Mouse (Mus musculus): ENCODE measurements at regions not wholly inside any gene's neighbourhood (a gene's known extent, or its start where the extent isn't known, plus 50 kb on each side); places are given as distances from the start of the nearest gene placed in this dataset.

- no peaks in the 10 kb centered on the region for H3K9me3 ChIP-seq
- no peak for ATAC-seq (ENCODE audit: low FRiP score)
- WGBS = 82% methylated on average over 3 of the region's 3 CpGs
- no peaks in the 10 kb centered on the region for H3K36me3 ChIP-seq
- peaks cover 10% of the 10 kb centered on the region for H3K4me1 ChIP-seq (replicated peaks)
- H3K27ac ChIP-seq = peak overlapping the region; percentile 6
- H3K4me3 ChIP-seq = no peak overlapping the region
- no peak overlapping the region for H3K9ac ChIP-seq
- no peaks in the 10 kb centered on the region for H3K27me3 ChIP-seq
- no peak overlapping the region for H3K4me2 ChIP-seq
These were observed 504.5 kb downstream of the Pdha2 start for GRCm38 (mm10) chr3:140707591-140708131.

- Histone ChIP-seq H3K27me3 (no peaks in the 10 kb centered on the region), H3K4me3 (no peak overlapping the region), H3K36me3 (no peaks in the 10 kb centered on the region), H3K4me1 (replicated peaks) (peaks cover 10% of the 10 kb centered on the region), H3K9ac (no peak overlapping the region), H3K9me3 (no peaks in the 10 kb centered on the region), H3K4me2 (no peak overlapping the region), H3K27ac (peak overlapping the region; percentile 61)
- no peak for ATAC-seq (ENCODE audit: low FRiP score)
- 55% methylated on average over 4 of the region's 4 CpGs for WGBS
These were observed 505.4 kb downstream of the Pdha2 start for GRCm38 (mm10) chr3:140706725-140707124.

GRCm38 (mm10) chr3:140705536-140705935 lies 506.6 kb downstream of the Pdha2 start:
- Histone ChIP-seq H3K9me3 (no peaks in the 10 kb centered on the region), H3K4me3 (no peak overlapping the region), H3K4me1 (replicated peaks) (peaks cover 10% of the 10 kb centered on the region), H3K27me3 (no peaks in the 10 kb centered on the region), H3K9ac (no peak overlapping the region), H3K36me3 (no peaks in the 10 kb centered on the region), H3K27ac (no peak overlapping the region), H3K4me2 (no peak overlapping the region)
- 65% methylated on average over 3 of the region's 3 CpGs for WGBS
- ATAC-seq (ENCODE audit: low FRiP score) = no peak

GRCm38 (mm10) chr3:140702929-140703328 lies 509.2 kb downstream of the Pdha2 start:
- WGBS = 69% methylated on average over 5 of the region's 5 CpGs
- Histone ChIP-seq H3K27ac (no peak overlapping the region), H3K9ac (no peak overlapping the region), H3K36me3 (no peaks in the 10 kb centered on the region), H3K4me3 (no peak overlapping the region), H3K4me2 (no peak overlapping the region), H3K27me3 (no peaks in the 10 kb centered on the region), H3K4me1 (replicated peaks) (peaks cover 10% of the 10 kb centered on the region), H3K9me3 (no peaks in the 10 kb centered on the region)
- ATAC-seq (ENCODE audit: low FRiP score) = no peak

GRCm38 (mm10) chr3:140702271-140702681 lies 509.9 kb downstream of the Pdha2 start:
- no peak overlapping the region for H3K4me2 ChIP-seq
- no peaks in the 10 kb centered on the region for H3K36me3 ChIP-seq
- WGBS = 89% methylated on average over 6 of the region's 6 CpGs
- H3K9me3 ChIP-seq = no peaks in the 10 kb centered on the region
- H3K4me3 ChIP-seq = no peak overlapping the region
- no peak overlapping the region for H3K9ac ChIP-seq
- H3K27ac ChIP-seq = no peak overlapping the region
- 0 out of 2 replicates have a peak, but pooled peaks cover 5% of the 10 kb centered on the region for H3K4me1 ChIP-seq (replicated peaks)
- no peaks in the 10 kb centered on the region for H3K27me3 ChIP-seq
- no peak for ATAC-seq (ENCODE audit: low FRiP score)

- Histone ChIP-seq H3K36me3 (no peaks in the 10 kb centered on the region), H3K27me3 (no peaks in the 10 kb centered on the region), H3K27ac (no peak overlapping the region), H3K9ac (no peak overlapping the region), H3K4me1 (replicated peaks) (no peaks in the 10 kb centered on the region), H3K9me3 (no peaks in the 10 kb centered on the region), H3K4me3 (no peak overlapping the region), H3K4me2 (no peak overlapping the region)
- ATAC-seq (ENCODE audit: low FRiP score) = no peak
- 23% methylated on average over 3 of the region's 3 CpGs for WGBS
These were observed 514.9 kb downstream of the Pdha2 start for GRCm38 (mm10) chr3:140697295-140697694.

- Histone ChIP-seq H3K9ac (no peak overlapping the region), H3K9me3 (no peaks in the 10 kb centered on the region), H3K4me1 (replicated peaks) (no peaks in the 10 kb centered on the region), H3K27me3 (no peaks in the 10 kb centered on the region), H3K4me2 (no peak overlapping the region), H3K36me3 (no peaks in the 10 kb centered on the region), H3K4me3 (no peak overlapping the region), H3K27ac (no peak overlapping the region)
- ATAC-seq (ENCODE audit: low FRiP score) = no peak
- WGBS = 78% methylated on average over 3 of the region's 3 CpGs
These were observed 529.4 kb downstream of the Pdha2 start for GRCm38 (mm10) chr3:140682794-140683193.

GRCm38 (mm10) chr3:140645785-140646388 lies 566.3 kb downstream of the Pdha2 start:
- peak; percentile 61; the same call in 1 of the 2 replicates for ATAC-seq (ENCODE audit: low FRiP score)
- H3K27me3 ChIP-seq = no peaks in the 10 kb centered on the region
- H3K4me1 ChIP-seq (replicated peaks) = no peaks in the 10 kb centered on the region; the same call in 1 of the 2 replicates
- H3K4me2 ChIP-seq = no peak overlapping the region
- H3K9ac ChIP-seq = no peak overlapping the region
- H3K4me3 ChIP-seq = no peak overlapping the region
- 45% methylated on average over 9 of the region's 9 CpGs for WGBS
- no peaks in the 10 kb centered on the region for H3K9me3 ChIP-seq
- H3K36me3 ChIP-seq = no peaks in the 10 kb centered on the region
- no peak overlapping the region for H3K27ac ChIP-seq

GRCm38 (mm10) chr3:140619885-140620284 lies 592.3 kb downstream of the Pdha2 start:
- Histone ChIP-seq H3K9ac (no peak overlapping the region), H3K27ac (no peak overlapping the region), H3K9me3 (no peaks in the 10 kb centered on the region), H3K36me3 (no peaks in the 10 kb centered on the region), H3K4me3 (no peak overlapping the region), H3K4me2 (no peak overlapping the region), H3K4me1 (replicated peaks) (no peaks in the 10 kb centered on the region), H3K27me3 (no peaks in the 10 kb centered on the region)
- 93% methylated on average over 3 of the region's 3 CpGs for WGBS
- no peak for ATAC-seq (ENCODE audit: low FRiP score)

Data from hindbrain, embryonic 13.5 days (tissue).